Mouse (Mus musculus) forebrain, embryonic 16.5 days (tissue): ENCODE measurements around the gene Spata5. TPM values are rescaled to one million over a fixed set of nuclear protein-coding genes. Genes with fewer than 3 reads are reported as not detected.
A peak's percentile ranks its signal among the peaks of the same experiment; 100 is the strongest.

Experiments used
- ATAC-seq: fragments of 200-750 bp; cut with Nextera tagmentation; 2 replicates; pipeline ENCODE4 v1.8.0; 2017; ENCODE audit warnings: mild to moderate bottlenecking, moderate library complexity
- H3K27ac ChIP-seq: fragments of 300-500 bp; sonication (generic); 2 replicates; pipeline ENCODE4 v1.5.1; 2014; ENCODE audit warnings: low read length, control low read depth
- H3K27me3 ChIP-seq: fragments of 300-500 bp; sonication (generic); replicated peaks from 2 replicates; pipeline ENCODE4 v1.6.1; 2014; ENCODE audit warnings: low read length; ENCODE audit not compliant: control insufficient read depth, insufficient read depth
- H3K36me3 ChIP-seq: fragments of 300-500 bp; sonication (generic); 2 replicates; pipeline ENCODE4 v1.6.1; 2014; ENCODE audit not compliant: control insufficient read depth, insufficient read depth
- H3K4me1 ChIP-seq: fragments of 300-500 bp; sonication (generic); replicated peaks from 2 replicates; pipeline ENCODE4 v1.6.1; 2014; ENCODE audit warnings: low read length; ENCODE audit not compliant: control insufficient read depth, insufficient read depth
- H3K4me2 ChIP-seq: fragments of 300-500 bp; sonication (generic); 2 replicates; pipeline ENCODE4 v1.6.1; 2014; ENCODE audit warnings: mild to moderate bottlenecking, low read length, control low read depth
- H3K4me3 ChIP-seq: fragments of 300-500 bp; sonication (generic); replicated peaks from 2 replicates; pipeline ENCODE4 v1.5.1; 2014; ENCODE audit warnings: mild to moderate bottlenecking, low read length, control low read depth
- H3K9ac ChIP-seq: fragments of 300-500 bp; sonication (generic); replicated peaks from 2 replicates; pipeline ENCODE4 v1.6.1; 2014; ENCODE audit warnings: low read depth, low read length, control low read depth
- H3K9me3 ChIP-seq: fragments of 300-500 bp; sonication (generic); 2 replicates; pipeline ENCODE4 v1.6.1; 2016; ENCODE audit warnings: low read length; ENCODE audit not compliant: control insufficient read depth
- WGBS: fragments of 180-500 bp; shearing (Covaris S2); extraction: QIAGEN DNeasy Blood & Tissue Kit; methylation state at CpG from one replicate; pipeline ENCODE4 v1.1.7; 2014; 5-methylcytosine and 5-hydroxymethylcytosine counted together
- polyA plus RNA-seq: library from polyadenylated mRNA; unstranded; fragments of >200 nt; fragmentation: Nextera tagmentation; extraction: Ambion mirVana; gene quantifications from 2 replicates; pipeline ENCODE4 v1.2.1, GENCODE M21; 2015

Gene Spata5
- polyA plus RNA-seq, 1 experiment from 2014 or later: 37.6 TPM

- Histone ChIP-seq H3K36me3 (no peaks in the 10 kb centered on the region), H3K9me3 (no peaks in the 10 kb centered on the region), H3K4me3 (no peak overlapping the region), H3K27me3 (no peaks in the 10 kb centered on the region), H3K4me2 (no peak overlapping the region), H3K4me1 (no peaks in the 10 kb centered on the region), H3K9ac (no peak overlapping the region), H3K27ac (no peak overlapping the region)
- 78% methylated on average over 7 of the region's 7 CpGs for WGBS
- ATAC-seq: no peak
Observed at GRCm38 (mm10) chr3:37556412-37557113, 136.9 kb downstream of the Spata5 start.

- 92% methylated on average over 4 of the region's 4 CpGs for WGBS
- no peaks in the 10 kb centered on the region for H3K27me3 ChIP-seq
- H3K27ac ChIP-seq: no peak overlapping the region
- H3K9ac ChIP-seq: no peak overlapping the region
- no peaks in the 10 kb centered on the region for H3K36me3 ChIP-seq
- no peaks in the 10 kb centered on the region for H3K4me1 ChIP-seq
- ATAC-seq: no peak
- no peaks in the 10 kb centered on the region for H3K9me3 ChIP-seq
- H3K4me3 ChIP-seq: no peak overlapping the region
- H3K4me2 ChIP-seq: no peak overlapping the region
Observed at GRCm38 (mm10) chr3:37557741-37558479, 138.2 kb downstream of the Spata5 start.

GRCm38 (mm10) chr3:37559339-37559738 lies 139.6 kb downstream of the Spata5 start:
- no peaks in the 10 kb centered on the region for H3K4me1 ChIP-seq
- H3K9ac ChIP-seq: no peak overlapping the region
- no peak overlapping the region for H3K4me2 ChIP-seq
- no peak overlapping the region for H3K27ac ChIP-seq
- ATAC-seq: no peak
- WGBS: 86% methylated on average over 2 of the region's 2 CpGs
- no peaks in the 10 kb centered on the region for H3K36me3 ChIP-seq
- no peak overlapping the region for H3K4me3 ChIP-seq
- H3K27me3 ChIP-seq: no peaks in the 10 kb centered on the region
- no peaks in the 10 kb centered on the region for H3K9me3 ChIP-seq

GRCm38 (mm10) chr3:37561466-37561865 lies 141.8 kb downstream of the Spata5 start:
- no peak for ATAC-seq
- no peak overlapping the region for H3K4me2 ChIP-seq
- no peak overlapping the region for H3K4me3 ChIP-seq
- no peak overlapping the region for H3K27ac ChIP-seq
- no peaks in the 10 kb centered on the region for H3K27me3 ChIP-seq
- WGBS: 88% methylated on average over 3 of the region's 3 CpGs
- no peaks in the 10 kb centered on the region for H3K9me3 ChIP-seq
- no peaks in the 10 kb centered on the region for H3K4me1 ChIP-seq
- H3K36me3 ChIP-seq: no peaks in the 10 kb centered on the region
- no peak overlapping the region for H3K9ac ChIP-seq

GRCm38 (mm10) chr3:37566097-37566496 lies 146.4 kb downstream of the Spata5 start:
- Histone ChIP-seq H3K9me3 (no peaks in the 10 kb centered on the region), H3K9ac (no peak overlapping the region), H3K27me3 (no peaks in the 10 kb centered on the region), H3K27ac (no peak overlapping the region), H3K4me1 (peaks cover 14% of the 10 kb centered on the region), H3K4me2 (no peak overlapping the region), H3K36me3 (no peaks in the 10 kb centered on the region), H3K4me3 (no peak overlapping the region)
- WGBS: 98% methylated on average over 6 of the region's 6 CpGs
- no peak for ATAC-seq

GRCm38 (mm10) chr3:37567505-37567904 lies 147.8 kb downstream of the Spata5 start:
- ATAC-seq: no peak
- peaks cover 14% of the 10 kb centered on the region for H3K4me1 ChIP-seq
- no peaks in the 10 kb centered on the region for H3K9me3 ChIP-seq
- H3K27ac ChIP-seq: no peak overlapping the region
- H3K27me3 ChIP-seq: no peaks in the 10 kb centered on the region
- 90% methylated on average over 1 of the region's 1 CpGs for WGBS
- no peak overlapping the region for H3K4me3 ChIP-seq
- H3K4me2 ChIP-seq: no peak overlapping the region
- no peak overlapping the region for H3K9ac ChIP-seq
- H3K36me3 ChIP-seq: no peaks in the 10 kb centered on the region

- no peak overlapping the region for H3K27ac ChIP-seq
- peaks cover 14% of the 10 kb centered on the region for H3K4me1 ChIP-seq
- H3K9ac ChIP-seq: no peak overlapping the region
- no peak for ATAC-seq
- no peaks in the 10 kb centered on the region for H3K9me3 ChIP-seq
- no peak overlapping the region for H3K4me2 ChIP-seq
- no peak overlapping the region for H3K4me3 ChIP-seq
- no peaks in the 10 kb centered on the region for H3K36me3 ChIP-seq
- no peaks in the 10 kb centered on the region for H3K27me3 ChIP-seq
- 43% methylated on average over 1 of the region's 1 CpGs for WGBS
Observed at GRCm38 (mm10) chr3:37568780-37569179, 149.1 kb downstream of the Spata5 start.

- Histone ChIP-seq H3K36me3 (no peaks in the 10 kb centered on the region), H3K9ac (0 out of 2 replicates have a peak overlapping the region, but pooled peaks have one; percentile 8), H3K4me1 (peaks cover 14% of the 10 kb centered on the region), H3K4me2 (peak overlapping the region; percentile 33), H3K27me3 (no peaks in the 10 kb centered on the region), H3K9me3 (no peaks in the 10 kb centered on the region), H3K27ac (no peak overlapping the region), H3K4me3 (no peak overlapping the region)
- WGBS: 5% methylated on average over 22 of the region's 22 CpGs
- ATAC-seq: peak; percentile 90
Observed at GRCm38 (mm10) chr3:37569661-37570566, 150.2 kb downstream of the Spata5 start.

GRCm38 (mm10) chr3:37571633-37572032 lies 151.9 kb downstream of the Spata5 start:
- Histone ChIP-seq H3K4me3 (no peak overlapping the region), H3K27ac (no peak overlapping the region), H3K4me2 (no peak overlapping the region), H3K4me1 (peaks cover 14% of the 10 kb centered on the region), H3K9me3 (no peaks in the 10 kb centered on the region), H3K27me3 (no peaks in the 10 kb centered on the region), H3K9ac (no peak overlapping the region), H3K36me3 (no peaks in the 10 kb centered on the region)
- WGBS: 42% methylated on average over 4 of the region's 4 CpGs
- ATAC-seq: no peak
